Mouse (Mus musculus) megakaryocyte, embryonic 14.5 days (primary cell): ENCODE measurements around the gene Adad1.

Experiments
- FLI1 ChIP-seq: IDR thresholded peaks from 2 replicates; pipeline ENCODE4 v1.6.1; 2012; ENCODE audit warnings: low read length, inconsistent platforms, mixed read lengths
- GATA1 ChIP-seq: IDR thresholded peaks from 3 replicates; pipeline ENCODE4 v1.6.1; 2012; ENCODE audit warnings: mixed read lengths, low read length, inconsistent platforms, borderline replicate concordance

- TF ChIP-seq GATA1 (no peak), FLI1 (no peak)
Measured at GRCm38 (mm10) chr3:37129063-37129462, 65.7 kb downstream of the Adad1 start.
